Mouse (Mus musculus) G1E-ER4 (cell line): ENCODE results near the gene Acsbg1. TPM values are rescaled to one million over a fixed set of nuclear protein-coding genes. Genes with fewer than 3 reads are reported as not detected.

Experiments
- GATA1 ChIP-seq: IDR thresholded peaks from one replicate; pipeline ENCODE4 v1.8.0; 2012; ENCODE audit warnings: low read length, inconsistent platforms
- polyA plus RNA-seq: library from polyadenylated mRNA; stranded (reverse); fragments of >175 nt; gene quantifications from 2 replicates; pipeline ENCODE4 v1.2.3, GENCODE M21; 2012

The Acsbg1 gene
- polyA plus RNA-seq, 1 experiment, result 0.02 TPM

- TF ChIP-seq GATA1, result no peak
These were observed 75.2 kb downstream of the Acsbg1 start, which contains the start of gene Idh3a for GRCm38 (mm10) chr9:54586199-54587061. Gene Idh3a (plus strand): TSS chr9:54586334.

GRCm38 (mm10) chr9:54585839-54586198 lies 75.9 kb downstream of the Acsbg1 start:
- TF ChIP-seq GATA1, result no peak

- TF ChIP-seq GATA1, result peak; percentile 60
These were observed 78.0 kb downstream of the Acsbg1 start for GRCm38 (mm10) chr9:54583712-54584111.

GRCm38 (mm10) chr9:54571130-54571839 lies 90.4 kb downstream of the Acsbg1 start:
- TF ChIP-seq GATA1, result no peak

- no peak for TF ChIP-seq GATA1
These were observed 92.9 kb downstream of the Acsbg1 start for GRCm38 (mm10) chr9:54568732-54569131.

GRCm38 (mm10) chr9:54566958-54567357 lies 94.7 kb downstream of the Acsbg1 start:
- TF ChIP-seq GATA1, result no peak

GRCm38 (mm10) chr9:54560831-54561601 lies 100.7 kb downstream of the Acsbg1 start:
- no peak for TF ChIP-seq GATA1

- TF ChIP-seq GATA1, result no peak
These were observed 101.7 kb downstream of the Acsbg1 start, which contains the start of gene Cib2 for GRCm38 (mm10) chr9:54559771-54560471. Gene Cib2 (minus strand): TSS chr9:54560218.

GRCm38 (mm10) chr9:54558731-54559130 lies 102.9 kb downstream of the Acsbg1 start:
- TF ChIP-seq GATA1, result no peak

- TF ChIP-seq GATA1, result no peak
These were observed 106.6 kb downstream of the Acsbg1 start for GRCm38 (mm10) chr9:54555044-54555443.

Other genes starting within 250 kb of the Acsbg1 start
- gene Dmxl2, start 160.2 kb downstream of the Acsbg1 start, polyA plus RNA-seq, result not detected in 2 replicates
- gene Sh2d7, start 122.9 kb downstream of the Acsbg1 start, polyA plus RNA-seq, result not detected in 2 replicates
- 0.04 and 0.06 TPM in 2 replicates for gene Cib2, start 101.7 kb downstream of the Acsbg1 start, polyA plus RNA-seq
- 21.1 and 25.0 TPM in 2 replicates for gene Idh3a, start 75.5 kb downstream of the Acsbg1 start, polyA plus RNA-seq
- gene Dnaja4, start 37.0 kb upstream of the Acsbg1 start, polyA plus RNA-seq, result not detected in 2 replicates
- 8.2 and 33.6 TPM in 2 replicates for gene Wdr61, start 72.6 kb upstream of the Acsbg1 start, polyA plus RNA-seq
- not detected in 2 replicates for gene Crabp1, start 102.9 kb upstream of the Acsbg1 start, polyA plus RNA-seq
- gene Ireb2, start 201.9 kb upstream of the Acsbg1 start, polyA plus RNA-seq, result 1.0 and 1.7 TPM in 2 replicates